Mouse (Mus musculus): ENCODE data around the gene Scaf8. TPM values are rescaled to one million over a fixed set of nuclear protein-coding genes. Genes with fewer than 3 reads are reported as not detected.

The Scaf8 gene
- total RNA-seq, 2 experiments from 2014 or later, result 30.2 to 37.9 TPM

DNA sequence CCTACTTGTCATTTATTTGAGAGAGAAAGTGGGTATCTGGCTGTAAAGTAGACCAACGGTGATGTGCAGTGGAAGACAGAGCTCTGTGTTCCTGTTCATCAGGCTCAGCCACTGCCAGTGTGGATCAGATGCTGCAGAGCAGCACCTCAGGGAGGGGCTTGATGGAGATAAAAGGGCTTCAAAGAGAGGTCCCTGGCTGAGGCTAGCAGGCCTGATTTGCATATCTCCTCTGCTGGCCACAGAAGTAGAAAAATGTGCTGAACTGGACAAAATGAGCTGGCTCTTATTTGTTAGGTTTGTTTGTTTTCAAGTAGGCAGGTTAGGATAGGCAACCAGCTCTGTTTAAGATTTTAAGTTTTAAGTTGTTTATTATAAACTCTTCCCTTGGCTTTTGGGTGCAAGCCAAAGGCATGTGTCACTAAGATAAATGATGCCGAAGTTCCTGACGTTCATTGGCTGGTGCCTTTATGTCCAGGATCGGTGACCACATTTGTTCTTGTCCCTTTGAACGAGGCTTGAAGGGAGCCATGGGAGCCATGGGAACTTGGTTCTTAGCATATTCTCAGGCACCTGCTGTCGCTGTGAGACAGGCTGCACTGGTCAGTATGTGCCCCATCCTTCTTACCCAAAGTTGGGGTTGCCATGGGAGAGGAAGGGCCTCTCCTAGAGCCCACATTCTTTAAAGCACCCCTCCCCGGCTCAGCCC lies 132.0 kb downstream of the Scaf8 start:
- ATAC-seq (replicated peaks; ENCODE audit: poor library complexity), result peak; percentile 79

Other genes with a start within 250 kb of the Scaf8 start
- gene Tiam2, start 211.6 kb downstream of the Scaf8 start, total RNA-seq (2015), result 5.6 and 6.2 TPM in 2 replicates
- gene Tiam2, start 211.6 kb downstream of the Scaf8 start, total RNA-seq (2017), result 4.4 and 7.5 TPM in 2 replicates